Mouse (Mus musculus): ENCODE results near the gene Smarcd1. TPM values are rescaled to one million over a fixed set of nuclear protein-coding genes. Genes with fewer than 3 reads are reported as not detected.
A peak's percentile ranks its signal among the peaks of the same experiment; 100 is the strongest.

Smarcd1 gene
- polyA plus RNA-seq, 1 experiment: 17.4 TPM

GRCm38 (mm10) chr15:99670964-99671670, 30.8 kb upstream of the Smarcd1 start:
- H3K4me1 ChIP-seq (ENCODE audit: control insufficient read depth, insufficient read depth, insufficient read length, low read length): no peaks in the 10 kb centered on the region
- H3K4me3 ChIP-seq (ENCODE audit: insufficient read depth, low read depth, low read length): peak overlapping the region; percentile 38
- H3K27ac ChIP-seq (replicated peaks; ENCODE audit: low read depth, low read length): no peak overlapping the region

GRCm38 (mm10) chr15:99671783-99672182, 30.1 kb upstream of the Smarcd1 start:
- Histone ChIP-seq H3K27ac (replicated peaks; ENCODE audit: low read depth, low read length) (no peak overlapping the region), H3K4me1 (ENCODE audit: control insufficient read depth, insufficient read depth, insufficient read length, low read length) (no peaks in the 10 kb centered on the region), H3K4me3 (ENCODE audit: insufficient read depth, low read depth, low read length) (no peak overlapping the region)

- no peak overlapping the region for H3K27ac ChIP-seq (replicated peaks; ENCODE audit: low read depth, low read length)
- no peaks in the 10 kb centered on the region for H3K4me1 ChIP-seq (ENCODE audit: control insufficient read depth, insufficient read depth, insufficient read length, low read length)
- H3K4me3 ChIP-seq (ENCODE audit: insufficient read depth, low read depth, low read length): no peak overlapping the region
Observed at GRCm38 (mm10) chr15:99674866-99675265, 27.1 kb upstream of the Smarcd1 start.

GRCm38 (mm10) chr15:99677089-99677488, 24.8 kb upstream of the Smarcd1 start:
- H3K4me3 ChIP-seq (ENCODE audit: insufficient read depth, low read depth, low read length): no peak overlapping the region
- no peaks in the 10 kb centered on the region for H3K4me1 ChIP-seq (ENCODE audit: control insufficient read depth, insufficient read depth, insufficient read length, low read length)
- H3K27ac ChIP-seq (replicated peaks; ENCODE audit: low read depth, low read length): no peak overlapping the region

GRCm38 (mm10) chr15:99678063-99678800, 23.7 kb upstream of the Smarcd1 start:
- no peak overlapping the region for H3K4me3 ChIP-seq (ENCODE audit: insufficient read depth, low read depth, low read length)
- H3K4me1 ChIP-seq (ENCODE audit: control insufficient read depth, insufficient read depth, insufficient read length, low read length): no peaks in the 10 kb centered on the region
- no peak overlapping the region for H3K27ac ChIP-seq (replicated peaks; ENCODE audit: low read depth, low read length)

- no peaks in the 10 kb centered on the region for H3K4me1 ChIP-seq (ENCODE audit: control insufficient read depth, insufficient read depth, insufficient read length, low read length)
- H3K27ac ChIP-seq (replicated peaks; ENCODE audit: low read depth, low read length): no peak overlapping the region
- H3K4me3 ChIP-seq (ENCODE audit: insufficient read depth, low read depth, low read length): no peak overlapping the region
Observed at GRCm38 (mm10) chr15:99679008-99679407, 22.9 kb upstream of the Smarcd1 start.

- H3K4me3 ChIP-seq (ENCODE audit: insufficient read depth, low read depth, low read length): no peak overlapping the region
- no peak overlapping the region for H3K27ac ChIP-seq (replicated peaks; ENCODE audit: low read depth, low read length)
- no peaks in the 10 kb centered on the region for H3K4me1 ChIP-seq (ENCODE audit: control insufficient read depth, insufficient read depth, insufficient read length, low read length)
Observed at GRCm38 (mm10) chr15:99682880-99683279, 19.0 kb upstream of the Smarcd1 start.

GRCm38 (mm10) chr15:99684156-99684555, 17.8 kb upstream of the Smarcd1 start:
- Histone ChIP-seq H3K27ac (replicated peaks; ENCODE audit: low read depth, low read length) (no peak overlapping the region), H3K4me3 (ENCODE audit: insufficient read depth, low read depth, low read length) (no peak overlapping the region), H3K4me1 (ENCODE audit: control insufficient read depth, insufficient read depth, insufficient read length, low read length) (no peaks in the 10 kb centered on the region)

- Histone ChIP-seq H3K4me3 (ENCODE audit: insufficient read depth, low read depth, low read length) (no peak overlapping the region), H3K4me1 (ENCODE audit: control insufficient read depth, insufficient read depth, insufficient read length, low read length) (no peaks in the 10 kb centered on the region; the same call in 1 of the 2 replicates), H3K27ac (replicated peaks; ENCODE audit: low read depth, low read length) (no peak overlapping the region)
Observed at GRCm38 (mm10) chr15:99688712-99689111, 13.2 kb upstream of the Smarcd1 start.

GRCm38 (mm10) chr15:99690924-99691323, 11.0 kb upstream of the Smarcd1 start:
- H3K4me3 ChIP-seq (ENCODE audit: insufficient read depth, low read depth, low read length): no peak overlapping the region
- no peak overlapping the region for H3K27ac ChIP-seq (replicated peaks; ENCODE audit: low read depth, low read length)
- H3K4me1 ChIP-seq (ENCODE audit: control insufficient read depth, insufficient read depth, insufficient read length, low read length): no peaks in the 10 kb centered on the region; the same call in 1 of the 2 replicates

- Histone ChIP-seq H3K4me1 (ENCODE audit: control insufficient read depth, insufficient read depth, insufficient read length, low read length) (no peaks in the 10 kb centered on the region; the same call in 1 of the 2 replicates), H3K27ac (replicated peaks; ENCODE audit: low read depth, low read length) (no peak overlapping the region), H3K4me3 (ENCODE audit: insufficient read depth, low read depth, low read length) (no peak overlapping the region)
Observed at GRCm38 (mm10) chr15:99691976-99692375, 10.0 kb upstream of the Smarcd1 start.

GRCm38 (mm10) chr15:99697309-99697708, 4.6 kb upstream of the Smarcd1 start:
- no peak overlapping the region for H3K27ac ChIP-seq (replicated peaks; ENCODE audit: low read depth, low read length)
- no peak overlapping the region for H3K4me3 ChIP-seq (ENCODE audit: insufficient read depth, low read depth, low read length)
- no peaks in the 10 kb centered on the region; the same call in 1 of the 2 replicates for H3K4me1 ChIP-seq (ENCODE audit: control insufficient read depth, insufficient read depth, insufficient read length, low read length)

- H3K4me3 ChIP-seq (ENCODE audit: insufficient read depth, low read depth, low read length): no peak overlapping the region
- no peak overlapping the region for H3K27ac ChIP-seq (replicated peaks; ENCODE audit: low read depth, low read length)
- peaks cover 7% of the 10 kb centered on the region; the same call in 1 of the 2 replicates for H3K4me1 ChIP-seq (ENCODE audit: control insufficient read depth, insufficient read depth, insufficient read length, low read length)
Observed at GRCm38 (mm10) chr15:99698533-99699085, 3.3 kb upstream of the Smarcd1 start.

- H3K4me3 ChIP-seq (ENCODE audit: insufficient read depth, low read depth, low read length): no peak overlapping the region
- peaks cover 11% of the 10 kb centered on the region; the same call in 1 of the 2 replicates for H3K4me1 ChIP-seq (ENCODE audit: control insufficient read depth, insufficient read depth, insufficient read length, low read length)
- no peak overlapping the region for H3K27ac ChIP-seq (replicated peaks; ENCODE audit: low read depth, low read length)
Observed at GRCm38 (mm10) chr15:99699715-99700114, 2.2 kb upstream of the Smarcd1 start.

- no peak overlapping the region for H3K4me3 ChIP-seq (ENCODE audit: insufficient read depth, low read depth, low read length)
- H3K27ac ChIP-seq (replicated peaks; ENCODE audit: low read depth, low read length): no peak overlapping the region
- peaks cover 11% of the 10 kb centered on the region; the same call in 1 of the 2 replicates for H3K4me1 ChIP-seq (ENCODE audit: control insufficient read depth, insufficient read depth, insufficient read length, low read length)
Observed at GRCm38 (mm10) chr15:99700219-99701106, 1.5 kb upstream of the Smarcd1 start.
